Mouse (Mus musculus): ENCODE data around the gene Dcdc2a. TPM values are rescaled to one million over a fixed set of nuclear protein-coding genes. Genes with fewer than 3 reads are reported as not detected.

The Dcdc2a gene
- polyA plus RNA-seq, 1 experiment from 2014 or later, result 3.2 TPM

- no peak overlapping the region for H3K4me3 ChIP-seq (ENCODE audit: low read depth, low read length)
- DNase-seq (ENCODE audit: low spot score), result peak; percentile 35
Measured at GRCm38 (mm10) chr13:25077262-25077661, 21.5 kb downstream of the Dcdc2a start.

DNA sequence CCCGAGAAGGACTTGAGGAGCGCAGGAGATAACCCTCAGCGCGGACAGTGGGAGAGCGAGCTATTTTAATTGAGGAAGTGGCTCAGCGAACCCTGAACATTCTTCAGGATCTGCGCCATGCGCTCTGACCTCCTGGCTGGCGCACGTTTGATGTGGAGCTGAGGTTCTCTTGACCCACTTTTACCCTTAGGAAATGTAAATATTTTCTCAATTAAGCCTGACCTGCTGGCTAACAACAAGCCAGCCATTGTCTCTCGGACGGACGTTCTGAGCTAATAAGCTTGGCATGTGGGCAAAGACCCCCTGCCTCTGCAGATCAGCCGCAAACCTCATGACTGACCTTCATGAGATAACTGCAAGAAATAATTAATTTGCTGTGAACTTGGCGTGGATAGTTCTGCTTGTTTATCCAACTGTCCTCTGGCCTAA is 27.4 kb downstream of the Dcdc2a start:
- H3K4me3 ChIP-seq (ENCODE audit: low read depth, low read length), result no peak overlapping the region
- no peak overlapping the region for H3K9ac ChIP-seq (ENCODE audit: low read depth, low read length)
- no peaks in the 10 kb centered on the region for H3K9me3 ChIP-seq (ENCODE audit: control insufficient read depth, low read length)
- H3K27ac ChIP-seq (ENCODE audit: low read depth, low read length), result no peak overlapping the region
- no peak for ATAC-seq (ENCODE audit: low FRiP score)
- DNase-seq (ENCODE audit: low spot score), result peak; percentile 23
- no peak overlapping the region for H3K4me2 ChIP-seq (replicated peaks; ENCODE audit: low read depth, low read length)
- H3K36me3 ChIP-seq (ENCODE audit: control insufficient read depth, insufficient read depth, low read length), result no peaks in the 10 kb centered on the region
- H3K27me3 ChIP-seq (ENCODE audit: control insufficient read depth, insufficient read depth, low read length), result no peaks in the 10 kb centered on the region
- 25% methylated on average over 15 of the region's 15 CpGs for WGBS
- no peaks in the 10 kb centered on the region for H3K4me1 ChIP-seq (replicated peaks; ENCODE audit: control insufficient read depth, insufficient read depth, low read length)

More at GRCm38 (mm10) chr13:25077262-25077661, 21.5 kb downstream of the Dcdc2a start:
- no peak overlapping the region for H3K4me2 ChIP-seq (replicated peaks; ENCODE audit: low read depth, low read length)
- H3K27ac ChIP-seq (ENCODE audit: low read depth, low read length), result no peak overlapping the region
- no peaks in the 10 kb centered on the region for H3K4me1 ChIP-seq (replicated peaks; ENCODE audit: control insufficient read depth, insufficient read depth, low read length)
- H3K9me3 ChIP-seq (ENCODE audit: control insufficient read depth, low read length), result no peaks in the 10 kb centered on the region
- H3K9ac ChIP-seq (ENCODE audit: low read depth, low read length), result no peak overlapping the region
- no peak for ATAC-seq (ENCODE audit: low FRiP score)
- no peaks in the 10 kb centered on the region for H3K36me3 ChIP-seq (ENCODE audit: control insufficient read depth, insufficient read depth, low read length)
- no peaks in the 10 kb centered on the region for H3K27me3 ChIP-seq (ENCODE audit: control insufficient read depth, insufficient read depth, low read length)
- 13% methylated on average over 7 of the region's 7 CpGs for WGBS

- H3K27me3 ChIP-seq (ENCODE audit: control insufficient read depth, insufficient read depth, low read length), result no peaks in the 10 kb centered on the region
- no peaks in the 10 kb centered on the region for H3K4me1 ChIP-seq (replicated peaks; ENCODE audit: control insufficient read depth, insufficient read depth, low read length)
- no peak overlapping the region for H3K27ac ChIP-seq (ENCODE audit: low read depth, low read length)
- no peak overlapping the region for H3K4me2 ChIP-seq (replicated peaks; ENCODE audit: low read depth, low read length)
- WGBS, result 92% methylated on average over 7 of the region's 7 CpGs
- no peak overlapping the region for H3K4me3 ChIP-seq (ENCODE audit: low read depth, low read length)
- no peak for DNase-seq (ENCODE audit: low spot score)
- no peaks in the 10 kb centered on the region for H3K9me3 ChIP-seq (ENCODE audit: control insufficient read depth, low read length)
- ATAC-seq (ENCODE audit: low FRiP score), result no peak
- H3K36me3 ChIP-seq (ENCODE audit: control insufficient read depth, insufficient read depth, low read length), result no peaks in the 10 kb centered on the region
- H3K9ac ChIP-seq (ENCODE audit: low read depth, low read length), result no peak overlapping the region
Measured at GRCm38 (mm10) chr13:25085147-25085546, 29.3 kb downstream of the Dcdc2a start.

DNA sequence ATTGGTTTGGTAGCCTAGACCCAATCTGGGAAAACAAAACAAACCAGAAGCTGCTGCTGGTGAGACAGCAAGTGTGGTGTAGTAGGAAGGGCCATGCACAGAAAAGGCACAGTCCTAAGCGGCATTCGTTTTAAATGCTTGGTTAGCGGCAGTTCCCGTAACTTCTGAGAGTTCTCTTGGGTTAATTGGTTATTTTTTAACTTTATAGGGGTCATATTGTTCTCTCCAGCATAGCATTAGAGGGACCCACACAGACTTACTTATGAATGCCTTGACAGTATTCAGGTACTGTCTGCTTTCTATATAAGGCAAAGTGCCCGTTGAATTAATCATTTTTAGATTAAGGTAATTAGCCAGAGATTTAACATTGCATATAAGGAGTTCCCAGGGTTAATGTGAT is 35.5 kb downstream of the Dcdc2a start:
- no peaks in the 10 kb centered on the region for H3K9me3 ChIP-seq (ENCODE audit: control insufficient read depth, low read length)
- no peaks in the 10 kb centered on the region for H3K4me1 ChIP-seq (replicated peaks; ENCODE audit: control insufficient read depth, insufficient read depth, low read length)
- DNase-seq (ENCODE audit: low spot score), result no peak
- H3K9ac ChIP-seq (ENCODE audit: low read depth, low read length), result no peak overlapping the region
- H3K27me3 ChIP-seq (ENCODE audit: control insufficient read depth, insufficient read depth, low read length), result no peaks in the 10 kb centered on the region
- no peak overlapping the region for H3K27ac ChIP-seq (ENCODE audit: low read depth, low read length)
- H3K4me3 ChIP-seq (ENCODE audit: low read depth, low read length), result no peak overlapping the region
- H3K36me3 ChIP-seq (ENCODE audit: control insufficient read depth, insufficient read depth, low read length), result no peaks in the 10 kb centered on the region
- H3K4me2 ChIP-seq (replicated peaks; ENCODE audit: low read depth, low read length), result no peak overlapping the region
- 78% methylated on average over 5 of the region's 5 CpGs for WGBS
- ATAC-seq (ENCODE audit: low FRiP score), result no peak

DNA sequence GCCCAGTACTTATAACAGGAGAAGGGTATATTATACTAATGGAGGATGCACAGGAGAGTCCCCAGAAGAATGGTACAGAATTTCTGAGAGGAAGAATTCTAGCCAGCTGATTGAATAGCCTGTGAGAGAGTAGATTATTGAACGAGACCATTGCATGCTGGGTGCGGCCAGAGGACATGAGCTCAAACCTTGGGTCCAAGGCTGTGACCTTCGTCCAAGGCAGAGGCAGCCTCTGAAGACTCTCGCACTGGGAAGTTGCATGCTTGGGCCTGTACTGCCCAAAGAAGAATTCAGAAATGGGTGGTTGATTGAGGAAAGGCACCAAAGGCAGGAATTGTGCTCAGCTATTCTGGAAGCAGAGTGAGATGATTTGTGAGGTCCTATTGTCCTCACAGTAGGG is 38.0 kb downstream of the Dcdc2a start:
- ATAC-seq (ENCODE audit: low FRiP score) (no peak), DNase-seq (ENCODE audit: low spot score) (no peak)
- Histone ChIP-seq H3K9me3 (ENCODE audit: control insufficient read depth, low read length) (no peaks in the 10 kb centered on the region), H3K4me2 (replicated peaks; ENCODE audit: low read depth, low read length) (no peak overlapping the region), H3K27me3 (ENCODE audit: control insufficient read depth, insufficient read depth, low read length) (no peaks in the 10 kb centered on the region), H3K4me3 (ENCODE audit: low read depth, low read length) (no peak overlapping the region), H3K9ac (ENCODE audit: low read depth, low read length) (no peak overlapping the region), H3K36me3 (ENCODE audit: control insufficient read depth, insufficient read depth, low read length) (no peaks in the 10 kb centered on the region), H3K4me1 (replicated peaks; ENCODE audit: control insufficient read depth, insufficient read depth, low read length) (no peaks in the 10 kb centered on the region), H3K27ac (ENCODE audit: low read depth, low read length) (no peak overlapping the region)
- 87% methylated on average over 4 of the region's 4 CpGs for WGBS

- no peaks in the 10 kb centered on the region for H3K27me3 ChIP-seq (ENCODE audit: control insufficient read depth, insufficient read depth, low read length)
- no peak overlapping the region for H3K9ac ChIP-seq (ENCODE audit: low read depth, low read length)
- H3K9me3 ChIP-seq (ENCODE audit: control insufficient read depth, low read length), result no peaks in the 10 kb centered on the region
- H3K36me3 ChIP-seq (ENCODE audit: control insufficient read depth, insufficient read depth, low read length), result no peaks in the 10 kb centered on the region
- no peak overlapping the region for H3K4me3 ChIP-seq (ENCODE audit: low read depth, low read length)
- H3K4me1 ChIP-seq (replicated peaks; ENCODE audit: control insufficient read depth, insufficient read depth, low read length), result no peaks in the 10 kb centered on the region
- no peak overlapping the region for H3K27ac ChIP-seq (ENCODE audit: low read depth, low read length)
- ATAC-seq (ENCODE audit: low FRiP score) (no peak), DNase-seq (ENCODE audit: low spot score) (no peak)
- 74% methylated on average over 4 of the region's 4 CpGs for WGBS
- no peak overlapping the region for H3K4me2 ChIP-seq (replicated peaks; ENCODE audit: low read depth, low read length)
Measured at GRCm38 (mm10) chr13:25094381-25094780, 38.6 kb downstream of the Dcdc2a start.

- ATAC-seq (ENCODE audit: low FRiP score), result no peak
- WGBS, result 74% methylated on average over 8 of the region's 8 CpGs
Measured at GRCm38 (mm10) chr13:25097348-25097747, 41.5 kb downstream of the Dcdc2a start.

GRCm38 (mm10) chr13:25098578-25098977 is 42.8 kb downstream of the Dcdc2a start:
- H3K27ac ChIP-seq (ENCODE audit: low read depth, low read length), result no peak overlapping the region
- H3K4me1 ChIP-seq (replicated peaks; ENCODE audit: control insufficient read depth, insufficient read depth, low read length), result no peaks in the 10 kb centered on the region
- H3K9me3 ChIP-seq (ENCODE audit: control insufficient read depth, low read length), result no peaks in the 10 kb centered on the region
- H3K4me3 ChIP-seq (ENCODE audit: low read depth, low read length), result no peak overlapping the region
- H3K36me3 ChIP-seq (ENCODE audit: control insufficient read depth, insufficient read depth, low read length), result no peaks in the 10 kb centered on the region
- ATAC-seq (ENCODE audit: low FRiP score) (no peak), DNase-seq (ENCODE audit: low spot score) (no peak)
- no peak overlapping the region for H3K4me2 ChIP-seq (replicated peaks; ENCODE audit: low read depth, low read length)
- no peak overlapping the region for H3K9ac ChIP-seq (ENCODE audit: low read depth, low read length)
- WGBS, result 58% methylated on average over 5 of the region's 5 CpGs
- H3K27me3 ChIP-seq (ENCODE audit: control insufficient read depth, insufficient read depth, low read length), result no peaks in the 10 kb centered on the region

More at GRCm38 (mm10) chr13:25097348-25097747, 41.5 kb downstream of the Dcdc2a start:
- H3K9ac ChIP-seq (ENCODE audit: low read depth, low read length), result no peak overlapping the region
- no peaks in the 10 kb centered on the region for H3K9me3 ChIP-seq (ENCODE audit: control insufficient read depth, low read length)
- H3K4me3 ChIP-seq (ENCODE audit: low read depth, low read length), result no peak overlapping the region
- H3K27me3 ChIP-seq (ENCODE audit: control insufficient read depth, insufficient read depth, low read length), result no peaks in the 10 kb centered on the region
- H3K36me3 ChIP-seq (ENCODE audit: control insufficient read depth, insufficient read depth, low read length), result no peaks in the 10 kb centered on the region
- no peak for DNase-seq (ENCODE audit: low spot score)
- no peaks in the 10 kb centered on the region for H3K4me1 ChIP-seq (replicated peaks; ENCODE audit: control insufficient read depth, insufficient read depth, low read length)
- H3K4me2 ChIP-seq (replicated peaks; ENCODE audit: low read depth, low read length), result no peak overlapping the region
- no peak overlapping the region for H3K27ac ChIP-seq (ENCODE audit: low read depth, low read length)

DNA sequence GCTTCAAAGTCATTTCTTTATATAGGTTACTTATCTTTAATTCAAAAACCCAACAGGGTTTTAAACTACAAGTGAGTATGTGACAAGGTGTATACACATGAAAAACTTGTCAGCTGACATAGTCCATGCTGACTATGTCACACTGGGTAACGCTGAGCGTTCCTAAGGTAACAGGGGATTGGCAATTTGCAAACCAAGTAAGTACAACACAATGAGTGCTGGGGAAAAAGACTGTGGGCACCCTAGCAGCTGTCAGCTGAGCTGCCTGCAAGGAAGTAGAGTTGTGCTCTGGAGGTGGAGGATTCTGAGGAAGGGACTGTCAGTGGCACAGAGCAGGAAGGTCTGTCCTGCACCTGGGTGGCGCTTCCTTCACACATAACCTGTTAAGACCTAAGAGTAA is 43.7 kb downstream of the Dcdc2a start:
- no peaks in the 10 kb centered on the region for H3K9me3 ChIP-seq (ENCODE audit: control insufficient read depth, low read length)
- no peak overlapping the region for H3K4me3 ChIP-seq (ENCODE audit: low read depth, low read length)
- no peaks in the 10 kb centered on the region for H3K4me1 ChIP-seq (replicated peaks; ENCODE audit: control insufficient read depth, insufficient read depth, low read length)
- no peak overlapping the region for H3K4me2 ChIP-seq (replicated peaks; ENCODE audit: low read depth, low read length)
- H3K27me3 ChIP-seq (ENCODE audit: control insufficient read depth, insufficient read depth, low read length), result no peaks in the 10 kb centered on the region
- no peak for DNase-seq (ENCODE audit: low spot score)
- H3K9ac ChIP-seq (ENCODE audit: low read depth, low read length), result no peak overlapping the region
- no peaks in the 10 kb centered on the region for H3K36me3 ChIP-seq (ENCODE audit: control insufficient read depth, insufficient read depth, low read length)
- no peak for ATAC-seq (ENCODE audit: low FRiP score)
- 83% methylated on average over 3 of the region's 3 CpGs for WGBS
- no peak overlapping the region for H3K27ac ChIP-seq (ENCODE audit: low read depth, low read length)
